Mouse (Mus musculus) 3T3-L1 (cell line): ENCODE results near the gene Sardh.

Source experiments
- DNase-seq: peaks from one replicate; pipeline ENCODE4 v3.0.0-alpha.2; 2015; ENCODE audit warnings: low read depth, low spot score

The Sardh gene

DNA sequence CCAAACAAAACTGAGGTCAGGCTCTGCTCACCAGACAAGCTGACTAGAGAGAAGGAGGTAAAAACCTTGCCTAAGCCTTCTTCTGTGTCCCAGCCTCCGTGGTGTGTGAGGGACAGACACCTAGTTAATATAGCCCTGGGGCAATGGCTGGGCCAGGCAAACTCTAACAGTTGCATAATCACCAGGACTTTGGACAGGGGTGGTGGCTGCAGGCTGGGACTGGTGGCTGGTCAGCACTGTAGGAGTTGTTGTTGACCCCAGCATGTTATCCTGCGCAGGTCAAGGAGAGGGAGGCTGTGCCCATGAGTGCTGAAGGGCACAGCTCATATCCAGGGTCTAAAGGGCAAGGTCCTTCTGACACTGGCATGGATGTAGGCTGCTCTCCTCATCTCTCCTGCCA lies at the start of gene Sardh:
Sardh (minus strand) TSS at position 127 of the 400 bp plus-strand sequence.
- no peak for DNase-seq

DNA sequence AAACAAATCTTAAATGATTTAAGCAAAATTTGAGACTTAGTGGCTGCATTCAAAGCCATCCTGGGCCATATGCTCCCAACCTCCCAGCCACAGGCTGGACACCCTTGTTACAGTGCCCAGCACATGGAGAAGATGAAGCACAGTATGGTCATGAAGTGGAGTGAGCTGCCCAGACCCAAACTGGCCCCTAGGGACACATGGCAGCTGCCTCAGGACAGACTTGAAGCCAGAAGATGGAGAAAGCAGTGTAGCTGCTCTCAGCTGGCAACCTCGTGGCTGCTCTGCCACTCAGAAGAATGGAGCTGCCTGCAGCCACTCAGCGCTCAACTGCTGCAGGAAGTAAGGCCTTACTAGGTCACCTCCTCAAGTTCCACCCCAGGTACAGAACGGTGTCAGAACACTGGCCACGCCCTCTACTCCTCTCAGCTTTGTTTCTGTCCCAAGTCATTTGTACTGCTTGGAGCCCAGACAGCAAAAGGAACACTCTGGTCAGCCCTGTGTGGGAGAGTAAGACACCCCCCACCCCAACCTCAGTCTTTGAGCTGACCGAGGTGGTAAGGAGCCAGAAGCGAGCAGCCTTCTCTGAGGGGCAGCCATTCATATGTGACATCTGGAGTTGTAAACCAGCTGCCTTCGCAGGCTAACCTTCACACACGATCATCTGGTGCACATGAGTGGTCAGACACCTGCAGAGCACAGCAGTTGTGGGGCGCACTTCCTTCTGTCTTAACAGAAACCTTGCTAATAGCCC lies 48.7 kb upstream of the Sardh start:
- no peak for DNase-seq

GRCm38 (mm10) chr2:27294777-27295176 lies 46.6 kb upstream of the Sardh start:
- DNase-seq = no peak

DNA sequence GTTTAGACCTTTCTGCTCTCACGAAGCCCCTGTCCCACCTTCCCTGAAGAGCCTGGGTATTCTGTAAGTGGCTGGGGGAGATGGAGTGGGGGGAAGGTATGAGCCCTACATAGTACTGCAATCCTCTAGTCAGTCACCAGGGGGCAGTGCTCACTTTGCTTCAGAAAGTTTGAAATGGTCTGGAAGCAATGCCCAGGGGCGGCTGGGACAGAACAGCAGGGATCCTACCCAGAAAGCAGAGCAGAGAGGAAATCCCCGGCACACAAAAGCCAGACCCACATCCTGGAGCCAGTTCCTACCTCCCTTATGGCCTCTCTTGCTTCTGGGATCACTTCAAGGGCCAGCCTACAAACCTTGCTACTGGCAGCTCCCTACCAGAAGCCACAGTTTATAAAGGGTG lies 40.9 kb upstream of the Sardh start:
- DNase-seq = peak; percentile 93

DNA sequence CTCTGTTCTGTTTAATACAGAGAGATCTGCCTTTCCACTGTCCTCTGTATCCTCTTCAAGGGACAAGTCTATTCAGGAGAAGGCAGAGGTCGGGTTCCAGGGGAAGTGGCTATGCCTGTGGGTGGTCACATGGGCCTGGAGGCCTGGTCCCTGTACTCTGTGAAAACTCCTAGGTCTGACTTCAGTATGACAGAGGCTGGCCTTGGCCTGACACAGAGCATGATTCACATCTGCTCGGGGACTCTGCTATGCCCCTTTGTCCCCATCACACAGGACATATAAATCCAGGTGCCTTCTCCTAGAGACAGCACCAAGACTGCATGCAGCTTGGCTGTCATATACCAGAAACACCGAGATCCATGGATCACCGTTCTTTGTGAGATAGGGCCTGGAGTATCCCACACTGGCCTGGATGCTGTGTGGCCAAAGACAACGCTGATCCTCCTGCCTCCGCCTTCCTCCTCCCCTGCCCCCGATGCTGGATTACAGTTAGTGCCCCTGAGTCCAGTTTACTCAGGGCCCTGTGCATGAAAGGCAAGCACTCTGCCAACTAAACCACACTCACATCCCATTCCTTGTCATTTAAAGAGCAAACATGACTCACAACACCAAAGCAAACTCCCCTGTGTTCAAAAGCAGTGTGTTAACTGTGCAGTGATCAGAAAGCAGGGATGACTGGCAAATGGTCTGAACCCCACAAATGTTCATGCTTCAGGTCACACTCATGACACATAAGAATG lies 39.0 kb upstream of the Sardh start:
- DNase-seq = peak; percentile 65

- no peak for DNase-seq
Observed at GRCm38 (mm10) chr2:27284441-27284840, 36.3 kb upstream of the Sardh start.

DNA sequence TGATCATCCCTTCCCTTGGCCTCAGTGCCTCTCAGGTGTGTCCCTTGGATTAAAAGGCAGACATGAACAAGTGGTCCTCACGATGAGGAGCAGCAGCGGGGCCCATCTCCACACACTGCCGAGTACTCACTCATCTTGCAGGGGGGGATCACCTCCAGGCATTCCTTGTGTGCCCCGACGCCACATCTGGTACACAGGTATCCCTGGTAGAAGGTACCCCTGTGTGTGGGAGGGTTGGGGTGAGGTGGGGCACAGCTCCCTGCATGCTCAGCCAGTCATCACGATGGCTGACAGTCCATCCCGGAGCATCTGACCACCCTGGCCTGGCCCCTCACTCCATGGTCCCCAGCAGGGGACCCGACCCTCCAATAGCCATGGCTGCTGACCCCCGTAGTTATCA lies 33.6 kb upstream of the Sardh start:
- DNase-seq = no peak

DNA sequence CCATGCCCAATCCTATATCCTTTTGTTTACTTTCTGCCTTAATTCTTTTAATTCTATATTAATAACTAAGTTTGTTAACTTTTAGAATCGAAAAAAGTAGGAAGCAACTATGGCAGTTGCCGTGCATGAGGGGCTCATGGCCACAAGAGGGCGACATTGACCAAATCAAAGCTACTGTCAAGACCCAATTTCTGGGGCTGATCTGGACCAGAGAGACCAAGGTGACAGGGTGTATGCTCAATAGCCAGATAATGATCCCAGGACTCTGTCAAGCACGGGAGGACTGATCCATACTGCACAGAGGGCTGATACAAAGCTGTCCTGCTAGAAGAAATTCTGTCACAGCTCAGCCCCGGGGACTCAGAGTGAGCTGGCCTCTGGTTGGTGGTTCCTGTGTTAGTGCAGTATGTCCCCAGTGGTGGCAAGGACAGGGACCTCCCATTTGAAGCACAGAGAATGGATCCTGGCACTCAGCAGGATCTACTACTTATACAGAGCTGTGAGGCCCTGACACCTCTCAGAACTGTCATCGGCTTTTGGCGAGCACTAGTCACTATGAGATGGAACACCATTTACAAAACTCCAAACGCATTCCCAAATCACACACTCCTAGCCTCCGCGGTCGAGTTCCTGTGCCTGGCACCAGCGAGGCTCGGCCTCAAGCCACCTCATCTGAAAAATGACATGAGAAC lies 32.9 kb upstream of the Sardh start:
- peak; percentile 81 for DNase-seq

- no peak for DNase-seq
Observed at GRCm38 (mm10) chr2:27278859-27279258, 30.7 kb upstream of the Sardh start.

DNA sequence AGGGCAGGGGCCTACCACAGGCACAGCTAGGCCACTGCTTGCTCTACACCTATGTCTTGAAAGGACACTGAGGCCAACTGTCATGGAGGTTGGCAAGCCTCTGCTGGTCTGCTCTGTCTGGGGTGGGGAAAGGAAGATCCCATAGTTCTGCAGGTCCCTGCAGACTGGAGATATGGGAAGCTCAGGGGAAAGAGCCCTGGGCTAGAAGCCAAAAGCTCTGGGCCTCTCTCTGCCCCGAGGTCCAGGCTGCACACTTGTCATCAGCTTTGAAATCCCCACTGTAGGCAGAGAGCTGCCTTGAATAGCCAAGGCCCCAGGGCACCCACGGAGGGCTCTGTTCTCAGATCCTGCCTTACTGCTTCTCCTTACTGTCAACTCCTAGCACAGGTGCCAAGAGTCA lies 20.2 kb upstream of the Sardh start:
- no peak for DNase-seq

- no peak for DNase-seq
Observed at GRCm38 (mm10) chr2:27265819-27266218, 17.7 kb upstream of the Sardh start.

GRCm38 (mm10) chr2:27262984-27263383 lies 14.8 kb upstream of the Sardh start:
- no peak for DNase-seq

- DNase-seq = no peak
Observed at GRCm38 (mm10) chr2:27251434-27251833, 3.3 kb upstream of the Sardh start.

- no peak for DNase-seq
Observed at GRCm38 (mm10) chr2:27247487-27247863, 662 bp downstream of the Sardh start.

DNA sequence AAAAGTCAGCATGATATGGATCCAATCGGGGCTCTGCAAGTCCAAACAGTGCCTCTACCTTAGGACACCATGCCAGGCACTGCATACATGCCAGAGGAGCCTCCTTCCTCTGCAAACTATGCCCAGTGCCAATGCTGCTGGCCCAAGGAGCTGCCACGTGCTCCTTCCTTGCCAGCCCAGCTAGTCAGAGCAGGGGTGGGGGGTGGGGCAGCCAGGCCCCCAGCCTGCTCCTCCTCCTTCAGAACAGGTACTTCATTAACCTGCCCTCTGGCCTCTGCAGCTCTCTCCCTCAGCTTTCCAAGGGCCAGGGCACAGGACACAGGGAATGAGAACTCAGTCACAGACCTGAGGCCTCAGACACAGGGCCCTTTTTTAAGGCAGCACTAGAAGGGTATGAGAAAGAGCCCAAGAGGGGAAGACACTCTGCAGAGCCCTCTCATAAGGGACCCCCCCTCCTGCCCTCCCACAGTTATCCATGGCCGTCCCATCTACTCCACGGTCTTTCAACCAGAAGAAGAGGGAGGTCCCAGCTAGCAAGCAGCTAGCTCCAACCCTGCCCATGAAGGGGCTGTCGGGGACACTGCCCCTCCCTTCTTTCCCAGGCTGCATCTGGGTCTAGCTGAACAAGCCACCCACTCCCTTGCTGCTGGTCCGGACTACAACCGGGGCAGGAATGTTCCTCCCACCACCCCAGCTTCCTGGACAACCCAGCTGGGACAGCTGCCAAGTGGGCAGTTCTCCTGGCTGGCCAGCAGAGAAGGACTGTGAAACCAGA lies 1.2 kb downstream of the Sardh start:
- DNase-seq = peak; percentile 96

DNA sequence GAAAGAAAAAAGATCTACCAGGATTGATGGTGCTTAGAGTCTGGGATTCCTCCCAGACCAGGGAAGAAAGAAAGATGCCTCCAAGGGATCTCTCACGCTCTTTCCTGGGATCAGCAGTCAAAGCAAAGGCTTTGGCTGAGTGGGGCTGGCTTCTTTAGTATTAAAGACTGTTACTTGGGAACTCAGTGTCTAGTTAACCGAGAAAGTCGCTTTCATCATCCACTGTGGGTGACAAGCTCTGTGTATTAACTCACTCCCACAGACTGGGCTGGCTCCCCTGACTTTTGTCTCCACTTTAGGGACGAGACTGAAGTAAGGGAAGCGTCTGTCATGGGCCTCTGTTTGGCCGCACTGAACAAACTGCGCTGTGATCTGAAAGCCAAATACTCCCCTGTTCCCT lies 2.2 kb downstream of the Sardh start:
- no peak for DNase-seq

DNA sequence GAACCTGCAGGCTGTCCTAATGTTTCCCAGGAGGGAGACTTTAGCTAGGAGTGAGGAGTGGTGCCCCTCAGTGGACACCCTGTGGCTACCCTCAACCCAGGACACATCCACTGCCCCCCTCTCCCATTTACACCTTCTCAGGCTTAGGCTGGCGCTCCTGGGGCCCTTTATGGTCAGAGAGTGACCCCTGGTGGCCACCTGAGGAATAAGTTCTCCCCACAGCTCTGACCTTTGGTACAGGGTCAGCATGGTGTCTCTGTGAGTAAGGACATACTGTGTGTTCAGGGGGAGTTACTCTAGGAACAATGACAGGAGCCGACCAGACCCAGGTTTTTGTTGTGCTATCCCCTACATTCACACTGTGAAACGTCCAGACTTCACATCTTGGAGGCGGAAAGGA lies 10.8 kb downstream of the Sardh start:
- DNase-seq = peak; percentile 70

GRCm38 (mm10) chr2:27235729-27236128 lies 12.4 kb downstream of the Sardh start:
- DNase-seq = peak; percentile 73

GRCm38 (mm10) chr2:27232376-27232775 lies 15.8 kb downstream of the Sardh start:
- DNase-seq = peak; percentile 69

DNA sequence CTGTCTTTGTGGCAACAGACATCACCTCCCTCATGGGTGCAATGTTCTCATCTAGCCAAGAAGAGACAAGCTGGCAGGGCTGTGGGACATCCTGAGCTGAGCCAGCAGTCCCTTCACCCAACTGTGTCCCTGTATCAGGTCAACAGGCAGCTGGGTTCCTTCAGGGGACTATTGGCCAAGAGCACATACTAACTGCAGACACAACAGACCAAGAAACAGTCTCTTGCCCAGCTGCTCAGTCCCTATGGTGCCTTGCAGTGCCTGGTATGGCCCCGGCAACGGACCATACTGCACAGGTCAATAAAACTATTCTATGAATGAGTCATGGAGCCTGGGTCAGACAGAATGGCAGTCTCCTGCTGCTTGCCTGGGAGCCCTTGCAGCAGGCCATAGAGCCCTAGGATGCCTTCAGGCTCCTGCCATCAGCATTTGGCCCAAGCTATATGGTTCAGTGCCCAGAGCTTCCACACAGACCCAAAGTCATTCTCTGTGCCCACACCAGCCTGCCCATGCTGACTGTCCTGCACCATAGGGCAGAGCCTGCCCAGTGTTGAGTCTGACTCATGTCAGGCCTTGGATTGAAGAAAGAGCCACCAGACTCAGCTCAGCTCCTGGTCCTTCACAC lies 18.5 kb downstream of the Sardh start:
- DNase-seq = no peak

DNA sequence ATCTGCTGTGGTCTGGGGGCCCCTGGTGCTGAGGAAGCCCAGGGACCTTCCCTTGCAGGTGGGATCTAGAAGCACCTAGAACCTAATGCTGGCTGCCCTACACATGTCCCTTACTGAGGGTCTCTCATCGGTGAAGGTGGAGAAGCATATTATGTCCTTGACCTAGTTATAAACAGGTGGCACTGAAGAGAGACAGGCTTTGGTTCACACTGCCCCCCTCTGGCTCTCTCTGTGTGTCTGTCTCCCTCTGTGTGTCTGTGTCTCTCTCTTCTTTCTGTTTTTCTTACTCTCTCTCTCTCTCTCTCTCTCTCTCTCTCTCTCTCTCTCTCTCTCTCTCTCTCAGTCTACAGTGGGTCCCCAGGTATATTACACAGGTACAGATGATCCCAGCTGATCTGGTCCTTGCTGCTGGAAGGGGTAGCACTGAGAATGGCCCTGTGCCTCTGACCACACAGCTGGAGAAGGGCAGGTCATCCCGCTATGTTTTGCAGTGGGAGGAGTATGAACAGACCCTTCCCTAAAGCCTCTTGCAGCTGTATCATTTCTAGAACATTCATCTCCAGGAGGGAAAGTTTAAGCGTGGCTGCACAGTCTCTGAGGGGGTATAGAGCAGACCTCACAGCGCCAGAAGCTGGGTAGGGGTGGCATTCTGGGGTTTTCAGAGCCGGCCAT lies 19.2 kb downstream of the Sardh start:
- DNase-seq = no peak
